Mouse (Mus musculus) forebrain, embryonic 12.5 days (tissue): ENCODE data around the gene Slc22a17. TPM values are rescaled to one million over a fixed set of nuclear protein-coding genes. Genes with fewer than 3 reads are reported as not detected.

Experiments used
- ATAC-seq: fragments of 200-750 bp; cut with Nextera tagmentation; 2 replicates; pipeline ENCODE4 v1.8.0; 2017; ENCODE audit warnings: moderate TSS enrichment; ENCODE audit not compliant: low FRiP score
- H3K27ac ChIP-seq: fragments of 300-500 bp; sonication (generic); 2 replicates; pipeline ENCODE4 v1.5.1; 2016; ENCODE audit warnings: mild to moderate bottlenecking
- H3K27me3 ChIP-seq: fragments of 300-500 bp; sonication (generic); 2 replicates; pipeline ENCODE4 v1.6.1; 2016; ENCODE audit warnings: mild to moderate bottlenecking
- H3K36me3 ChIP-seq: fragments of 300-500 bp; sonication (generic); replicated peaks from 2 replicates; pipeline ENCODE4 v1.6.1; 2016; ENCODE audit warnings: mild to moderate bottlenecking
- H3K4me1 ChIP-seq: fragments of 300-500 bp; sonication (generic); 2 replicates; pipeline ENCODE4 v1.6.1; 2016
- H3K4me2 ChIP-seq: fragments of 300-500 bp; sonication (generic); 2 replicates; pipeline ENCODE4 v1.6.1; 2016; ENCODE audit warnings: mild to moderate bottlenecking, moderate library complexity
- H3K4me3 ChIP-seq: fragments of 300-500 bp; sonication (generic); replicated peaks from 2 replicates; pipeline ENCODE4 v1.5.1; 2016; ENCODE audit warnings: mild to moderate bottlenecking
- H3K9ac ChIP-seq: fragments of 300-500 bp; sonication (generic); 2 replicates; pipeline ENCODE4 v1.6.1; 2016; ENCODE audit warnings: mild to moderate bottlenecking
- H3K9me3 ChIP-seq: fragments of 300-500 bp; sonication (generic); 2 replicates; pipeline ENCODE4 v1.6.1; 2016
- WGBS: fragments of 180-500 bp; shearing (Covaris S2); methylation state at CpG from one replicate; pipeline ENCODE4 v1.1.7; 2016; 5-methylcytosine and 5-hydroxymethylcytosine counted together
- microRNA counts: library from miRNA; unstranded; fragments of <30 nt; microRNA quantifications from one replicate; lab custom pipeline; 2017
- microRNA-seq: library from miRNA; unstranded; fragments of <30 nt; microRNA quantifications from one replicate; pipeline ENCODE4, GENCODE M21; 2017
- polyA plus RNA-seq: library from polyadenylated mRNA; unstranded; fragments of >200 nt; fragmentation: Nextera tagmentation; extraction: Ambion mirVana; gene quantifications from 2 replicates; pipeline ENCODE4 v1.2.1, GENCODE M21; 2016

Slc22a17 gene
- polyA plus RNA-seq, 1 experiment from 2014 or later: 97.8 TPM

DNA sequence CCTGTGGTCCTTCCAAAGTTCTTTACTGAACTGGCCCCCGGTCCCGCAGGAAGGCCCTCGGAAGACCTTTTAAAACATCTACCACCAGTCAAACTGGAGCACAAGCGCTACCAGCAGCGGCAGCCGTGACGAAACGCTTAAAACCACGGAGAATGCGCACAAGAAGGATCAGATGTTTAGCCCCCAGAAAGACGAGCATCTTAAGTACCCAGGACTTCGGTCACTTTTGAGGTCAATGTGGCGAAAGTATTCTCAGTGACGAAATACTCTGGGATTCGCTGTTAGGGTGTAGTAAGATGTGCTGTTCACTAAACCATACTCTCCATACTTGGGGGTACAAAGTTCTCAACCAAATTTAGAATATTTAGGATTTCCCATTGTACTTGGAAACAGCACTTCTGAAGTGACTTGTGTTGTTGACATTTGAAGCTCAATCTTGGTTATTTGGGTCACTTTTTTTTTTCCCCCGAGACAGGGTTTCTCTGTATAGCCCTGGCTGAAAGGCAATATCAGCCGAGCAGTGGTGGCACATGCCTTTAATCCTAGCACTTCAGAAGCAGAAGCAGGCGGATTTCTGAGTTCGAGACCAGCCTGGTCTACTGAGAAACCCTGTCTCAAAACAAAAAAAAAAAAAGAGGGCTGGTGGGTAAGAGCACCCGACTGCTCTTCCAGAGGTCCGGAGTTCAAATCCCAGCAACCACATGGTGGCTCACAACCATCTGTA is 48.5 kb downstream of the Slc22a17 start:
- H3K4me2 ChIP-seq: peak overlapping the region; percentile 73
- H3K27ac ChIP-seq: peak overlapping the region; percentile 75
- no peaks in the 10 kb centered on the region for H3K9me3 ChIP-seq
- H3K36me3 ChIP-seq: no peaks in the 10 kb centered on the region
- ATAC-seq: peak; percentile 21; the same call in 1 of the 2 replicates
- H3K4me3 ChIP-seq: peak overlapping the region; percentile 93
- no peaks in the 10 kb centered on the region for H3K27me3 ChIP-seq
- peaks cover 4% of the 10 kb centered on the region for H3K4me1 ChIP-seq
- H3K9ac ChIP-seq: peak overlapping the region; percentile 95
- 19% methylated on average over 21 of the region's 21 CpGs for WGBS

DNA sequence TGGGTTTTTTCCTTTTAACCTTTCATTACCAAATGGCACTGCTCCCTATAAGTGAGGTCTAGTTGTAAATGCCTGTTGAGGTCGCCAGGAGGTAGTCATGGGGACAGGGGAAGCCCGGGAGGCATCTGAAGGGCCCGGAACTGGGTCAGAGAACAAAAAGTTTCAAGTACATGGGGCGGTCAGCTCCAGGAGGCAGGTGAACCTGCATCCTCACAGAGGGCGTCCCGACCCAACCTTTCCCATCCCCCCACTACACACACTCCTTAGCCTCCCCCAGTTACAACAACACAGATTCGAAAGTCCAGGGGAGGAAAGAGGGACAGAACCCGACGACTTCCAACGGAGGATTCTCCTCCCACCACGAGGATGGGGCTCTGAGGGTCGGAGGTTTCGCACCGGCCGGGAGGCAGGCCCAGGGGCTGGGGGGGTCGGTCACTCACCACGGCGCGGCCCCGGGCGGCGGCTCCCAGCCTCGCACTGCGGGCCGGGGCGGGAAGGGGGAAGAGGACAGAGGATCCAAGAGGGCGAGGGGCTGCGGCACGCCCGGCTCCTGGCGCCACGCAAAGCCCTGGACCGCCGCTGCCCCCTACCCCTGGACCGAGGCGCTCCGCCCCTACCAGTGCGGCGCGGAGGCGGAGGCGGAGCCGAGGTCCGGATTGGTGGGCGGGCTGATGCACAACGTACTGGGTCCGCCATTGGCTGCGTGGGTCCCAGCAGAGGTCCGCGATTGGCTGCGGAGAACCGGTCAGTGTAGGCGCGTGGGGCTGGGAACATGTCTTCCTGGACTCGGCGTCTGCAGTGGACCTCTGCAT is 49.2 kb downstream of the Slc22a17 start:
- Histone ChIP-seq H3K4me1 (peaks cover 4% of the 10 kb centered on the region), H3K27ac (peak overlapping the region; percentile 78), H3K4me2 (peak overlapping the region; percentile 73), H3K9me3 (no peaks in the 10 kb centered on the region), H3K27me3 (no peaks in the 10 kb centered on the region), H3K9ac (peak overlapping the region; percentile 95), H3K36me3 (no peaks in the 10 kb centered on the region), H3K4me3 (peak overlapping the region; percentile 93)
- WGBS: under 1% methylated on average over 51 of the region's 56 CpGs
- peak; percentile 100 for ATAC-seq

DNA sequence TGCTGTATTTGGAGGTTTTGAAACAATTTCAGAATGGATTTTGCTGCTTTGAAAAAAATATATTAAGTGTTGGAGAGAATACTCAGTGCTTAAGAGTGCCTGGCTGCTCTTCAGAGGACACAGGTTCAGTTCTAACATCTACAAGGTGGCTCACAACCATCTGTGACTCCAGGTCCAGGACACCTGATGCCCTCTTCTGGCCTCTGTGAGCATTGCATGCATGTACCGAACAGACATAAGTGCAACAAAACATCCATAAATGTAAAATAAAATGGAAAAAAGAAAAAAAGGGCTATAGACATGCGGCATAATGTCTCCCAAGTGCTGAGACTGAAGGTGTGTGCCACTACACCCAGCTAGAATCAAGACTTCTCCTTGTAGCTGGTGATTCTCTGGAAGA is 52.4 kb downstream of the Slc22a17 start:
- WGBS: 44% methylated on average over 2 of the region's 2 CpGs
- no peaks in the 10 kb centered on the region for H3K9me3 ChIP-seq
- H3K4me3 ChIP-seq: no peak overlapping the region
- ATAC-seq: no peak
- H3K9ac ChIP-seq: no peak overlapping the region
- H3K27me3 ChIP-seq: no peaks in the 10 kb centered on the region
- H3K27ac ChIP-seq: no peak overlapping the region
- H3K4me1 ChIP-seq: peaks cover 4% of the 10 kb centered on the region
- H3K4me2 ChIP-seq: no peak overlapping the region
- peaks cover 22% of the 10 kb centered on the region for H3K36me3 ChIP-seq

DNA sequence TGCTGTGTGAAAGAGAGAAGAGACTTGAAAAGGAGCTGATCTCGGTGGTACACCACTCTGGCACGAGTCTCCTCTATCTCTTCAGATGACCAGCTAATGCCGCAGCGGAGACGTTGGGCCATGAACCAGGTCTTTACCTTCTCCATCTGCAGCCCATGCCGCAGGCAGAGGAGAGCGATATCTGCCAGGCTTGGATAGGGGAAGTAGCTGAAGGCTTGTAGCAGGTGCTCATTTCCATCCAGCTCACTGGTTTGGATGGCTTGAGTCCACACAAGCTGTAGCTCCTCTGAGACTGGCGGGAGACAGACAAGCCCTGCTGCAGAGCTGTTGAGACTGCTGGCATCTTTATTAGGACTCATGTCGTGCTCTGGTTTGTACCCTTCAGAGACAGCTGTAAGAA is 55.0 kb downstream of the Slc22a17 start:
- H3K4me1 ChIP-seq: no peaks in the 10 kb centered on the region
- H3K4me3 ChIP-seq: no peak overlapping the region
- ATAC-seq: no peak
- H3K27me3 ChIP-seq: no peaks in the 10 kb centered on the region
- H3K9me3 ChIP-seq: no peaks in the 10 kb centered on the region
- no peak overlapping the region for H3K4me2 ChIP-seq
- H3K9ac ChIP-seq: no peak overlapping the region
- 91% methylated on average over 9 of the region's 9 CpGs for WGBS
- H3K27ac ChIP-seq: no peak overlapping the region
- peaks cover 28% of the 10 kb centered on the region for H3K36me3 ChIP-seq

DNA sequence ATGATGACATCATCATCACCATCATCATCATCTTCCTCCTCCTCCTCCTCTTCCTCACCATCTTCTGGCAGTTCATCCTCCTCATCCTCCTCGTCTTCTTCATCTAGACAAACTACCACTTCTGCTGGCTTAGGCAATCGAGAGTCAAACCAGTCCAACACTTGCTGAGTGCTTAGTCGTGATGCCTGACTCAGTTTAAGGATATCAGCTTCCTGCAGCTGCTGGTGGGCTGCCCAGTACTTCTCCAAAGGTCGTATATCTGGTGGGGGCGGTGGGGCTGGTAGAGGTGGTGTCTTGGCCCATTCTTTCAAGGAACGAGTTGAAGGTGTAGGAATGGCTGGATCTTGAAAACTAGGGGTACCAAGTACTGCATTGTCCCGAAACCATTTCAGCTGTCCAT is 56.2 kb downstream of the Slc22a17 start:
- no peaks in the 10 kb centered on the region for H3K4me1 ChIP-seq
- no peaks in the 10 kb centered on the region for H3K9me3 ChIP-seq
- H3K36me3 ChIP-seq: peaks cover 28% of the 10 kb centered on the region
- no peak overlapping the region for H3K27ac ChIP-seq
- H3K9ac ChIP-seq: no peak overlapping the region
- ATAC-seq: no peak
- WGBS: 90% methylated on average over 7 of the region's 7 CpGs
- H3K4me2 ChIP-seq: no peak overlapping the region
- H3K4me3 ChIP-seq: no peak overlapping the region
- H3K27me3 ChIP-seq: no peaks in the 10 kb centered on the region

MicroRNA genes within 50 kb of the gene (microRNA counts, 519-probe panel; counts per million panel counts)
- microRNA mmu-miR-208a (lab: Ali Mortazavi, UCI): not detected

Small RNA genes lying within 50 kb of the gene (microRNA-seq; reads per million reads assigned to microRNA genes)
- gene Mir208a: 4.1 reads per million, percentile 14 among the genes with 10 or more reads in this experiment

Other genes starting within 250 kb of the Slc22a17 start
- gene 1700123O20Rik, start 226.9 kb downstream of the Slc22a17 start, polyA plus RNA-seq: 87.5 and 89.7 TPM in 2 replicates
- 188 and 190 TPM in 2 replicates for gene Acin1, start 226.2 kb downstream of the Slc22a17 start, polyA plus RNA-seq
- not detected in 2 replicates for gene Gm29776, start 214.3 kb downstream of the Slc22a17 start, polyA plus RNA-seq
- gene Cebpe, start 201.0 kb downstream of the Slc22a17 start, polyA plus RNA-seq: not detected in 2 replicates
- gene Slc7a8, start 131.2 kb downstream of the Slc22a17 start, polyA plus RNA-seq: 2.3 and 2.7 TPM in 2 replicates
- gene Rnf212b, start 99.0 kb downstream of the Slc22a17 start, polyA plus RNA-seq: not detected in 2 replicates
- gene Homez, start 42.2 kb downstream of the Slc22a17 start, polyA plus RNA-seq: 13.9 and 18.5 TPM in 2 replicates
- gene Ppp1r3e, start 35.6 kb downstream of the Slc22a17 start, polyA plus RNA-seq: 1.1 and 1.3 TPM in 2 replicates
- gene Bcl2l2, start 29.8 kb downstream of the Slc22a17 start, polyA plus RNA-seq: 3.3 and 3.4 TPM in 2 replicates
- 0.27 TPM in 1 of 2 replicates, not detected in the other for gene Gm20521, start 29.7 kb downstream of the Slc22a17 start, polyA plus RNA-seq
- gene Pabpn1, start 20.6 kb downstream of the Slc22a17 start, polyA plus RNA-seq: 199 and 211 TPM in 2 replicates
- gene Efs, start 13.0 kb upstream of the Slc22a17 start, polyA plus RNA-seq: 36.8 and 37.8 TPM in 2 replicates
- gene Il25, start 19.6 kb upstream of the Slc22a17 start, polyA plus RNA-seq: not detected in 2 replicates
- 1.4 and 2.0 TPM in 2 replicates for gene Cmtm5, start 23.1 kb upstream of the Slc22a17 start, polyA plus RNA-seq
- 1.5 and 1.8 TPM in 2 replicates for gene Myh6, start 53.8 kb upstream of the Slc22a17 start, polyA plus RNA-seq
- gene Gm17428, start 63.8 kb upstream of the Slc22a17 start, polyA plus RNA-seq: not detected in 2 replicates
- 3.6 and 4.2 TPM in 2 replicates for gene Myh7, start 81.5 kb upstream of the Slc22a17 start, polyA plus RNA-seq
- 71.7 and 73.3 TPM in 2 replicates for gene Ngdn, start 102.3 kb upstream of the Slc22a17 start, polyA plus RNA-seq
- gene Zfhx2, start 179.2 kb upstream of the Slc22a17 start, polyA plus RNA-seq: 26.3 and 28.1 TPM in 2 replicates
- gene Thtpa, start 181.7 kb upstream of the Slc22a17 start, polyA plus RNA-seq: 32.0 and 33.0 TPM in 2 replicates
- gene Ap1g2, start 193.5 kb upstream of the Slc22a17 start, polyA plus RNA-seq: 10.2 and 11.4 TPM in 2 replicates
- gene Jph4, start 203.8 kb upstream of the Slc22a17 start, polyA plus RNA-seq: 9.0 and 9.4 TPM in 2 replicates